Mouse (Mus musculus) forebrain, embryonic 14.5 days (tissue): ENCODE data around the gene Wfdc6a. TPM values are rescaled to one million over a fixed set of nuclear protein-coding genes. Genes with fewer than 3 reads are reported as not detected.
A peak's percentile ranks its signal among the peaks of the same experiment; 100 is the strongest.

ENCODE experiments used
- ATAC-seq: fragments of 200-750 bp; cut with Nextera tagmentation; 2 replicates; pipeline ENCODE4 v1.8.0; 2017; ENCODE audit warnings: mild to moderate bottlenecking, moderate library complexity
- DNase-seq: peaks from one replicate; pipeline ENCODE4 v3.0.0-alpha.2; 2015; ENCODE audit warnings: low spot score
- H3K27ac ChIP-seq: fragments of 300-500 bp; sonication (generic); 2 replicates; pipeline ENCODE4 v1.5.1; 2014; ENCODE audit warnings: low read depth, mild to moderate bottlenecking, control low read depth, low read length, moderate library complexity
- H3K27me3 ChIP-seq: fragments of 300-500 bp; sonication (generic); replicated peaks from 2 replicates; pipeline ENCODE4 v1.6.1; 2014; ENCODE audit warnings: low read length, control low read depth, mixed read lengths; ENCODE audit not compliant: control insufficient read depth, insufficient read depth
- H3K36me3 ChIP-seq: fragments of 300-500 bp; sonication (generic); 2 replicates; pipeline ENCODE4 v1.6.1; 2014; ENCODE audit warnings: low read length, control low read depth; ENCODE audit not compliant: control insufficient read depth, insufficient read depth
- H3K4me1 ChIP-seq: fragments of 300-500 bp; sonication (generic); 2 replicates; pipeline ENCODE4 v1.6.1; 2014; ENCODE audit warnings: antibody characterized with exemption, low read length, control low read depth; ENCODE audit not compliant: control insufficient read depth, insufficient read depth
- H3K4me2 ChIP-seq: fragments of 300-500 bp; sonication (generic); 2 replicates; pipeline ENCODE4 v1.6.1; 2014; ENCODE audit warnings: mild to moderate bottlenecking, control low read depth, low read length
- H3K4me3 ChIP-seq: fragments of 300-500 bp; sonication (generic); 2 replicates; pipeline ENCODE4 v1.5.1; 2014; ENCODE audit warnings: low read depth, low read length, control low read depth
- H3K9ac ChIP-seq: fragments of 300-500 bp; sonication (generic); 2 replicates; pipeline ENCODE4 v1.6.1; 2014; ENCODE audit warnings: mild to moderate bottlenecking, low read length, control low read depth, moderate library complexity
- H3K9me3 ChIP-seq: fragments of 300-500 bp; sonication (generic); replicated peaks from 2 replicates; pipeline ENCODE4 v1.6.1; 2016; ENCODE audit warnings: low read length, control low read depth, mixed read lengths; ENCODE audit not compliant: control insufficient read depth
- WGBS: fragments of 180-500 bp; shearing (Covaris S2); extraction: QIAGEN DNeasy Blood & Tissue Kit; methylation state at CpG from one replicate; pipeline ENCODE4 v1.1.7; 2014; 5-methylcytosine and 5-hydroxymethylcytosine counted together
- polyA plus RNA-seq: library from polyadenylated mRNA; unstranded; fragments of >200 nt; fragmentation: Nextera tagmentation; extraction: Ambion mirVana; gene quantifications from 2 replicates; pipeline ENCODE4 v1.2.1, GENCODE M21; 2014

The Wfdc6a gene
- polyA plus RNA-seq, 1 experiment from 2014 or later, result not detected

DNA sequence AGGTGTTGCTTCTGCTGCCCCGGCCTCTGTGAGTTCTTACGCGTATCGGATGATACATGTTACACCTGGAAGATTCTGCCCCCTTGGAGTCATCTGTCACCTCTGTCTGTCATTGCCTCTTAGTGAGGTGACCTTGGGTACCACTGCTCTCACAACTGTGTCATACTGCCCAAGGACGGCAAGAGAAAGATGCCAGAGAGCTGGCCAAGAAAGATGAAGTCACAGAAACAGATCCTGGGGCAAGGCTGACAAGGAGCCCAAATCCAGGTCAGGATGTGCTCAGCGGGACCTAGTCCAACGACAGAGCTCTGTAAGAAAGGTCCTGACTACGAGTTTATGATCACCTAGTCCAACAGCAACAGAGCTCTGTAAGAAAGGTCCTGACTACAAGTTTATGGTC lies 25.1 kb downstream of the Wfdc6a start:
- H3K9ac ChIP-seq, result no peak overlapping the region
- 93% methylated on average over 8 of the region's 8 CpGs for WGBS
- no peak for ATAC-seq
- no peak overlapping the region for H3K4me2 ChIP-seq
- peaks cover 3% of the 10 kb centered on the region; the same call in 1 of the 2 replicates for H3K27me3 ChIP-seq
- H3K36me3 ChIP-seq, result no peaks in the 10 kb centered on the region
- DNase-seq, result no peak
- no peaks in the 10 kb centered on the region for H3K4me1 ChIP-seq
- H3K4me3 ChIP-seq, result no peak overlapping the region
- no peak overlapping the region for H3K27ac ChIP-seq
- H3K9me3 ChIP-seq, result no peaks in the 10 kb centered on the region

DNA sequence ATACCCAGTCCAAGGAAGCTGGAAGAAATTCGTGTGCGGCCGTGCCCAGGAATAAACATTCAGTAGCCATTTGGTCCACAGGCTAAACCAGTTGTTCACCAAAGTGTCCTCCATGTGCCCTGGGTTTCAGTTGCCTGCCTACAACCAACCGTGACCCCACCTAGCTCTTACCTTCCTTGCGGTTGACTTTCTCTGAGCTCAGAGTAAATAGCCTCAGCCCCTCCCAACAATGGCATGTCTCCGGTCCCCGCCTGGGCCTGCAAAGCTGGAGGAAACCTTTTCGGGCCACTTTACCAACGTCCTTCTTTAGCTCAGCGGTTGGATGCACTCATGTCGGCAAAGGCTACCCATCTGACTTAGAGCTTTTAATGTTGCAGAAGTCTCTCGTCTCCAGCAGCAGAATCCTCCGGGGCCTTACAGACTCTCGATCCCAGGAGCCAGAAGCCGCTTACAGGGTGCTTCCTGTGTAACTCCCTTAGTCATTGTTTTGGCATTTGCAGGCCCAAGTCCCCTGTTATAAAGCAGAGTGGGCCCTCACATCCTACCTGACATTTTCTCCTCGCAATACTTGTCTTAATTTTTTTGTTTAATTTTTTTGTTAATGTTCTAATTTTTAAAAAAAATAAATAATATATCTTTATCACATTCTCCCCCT lies 26.1 kb downstream of the Wfdc6a start:
- no peak overlapping the region for H3K4me2 ChIP-seq
- no peak overlapping the region for H3K27ac ChIP-seq
- peaks cover 3% of the 10 kb centered on the region; the same call in 1 of the 2 replicates for H3K27me3 ChIP-seq
- no peak for ATAC-seq
- H3K9ac ChIP-seq, result no peak overlapping the region
- no peak for DNase-seq
- no peak overlapping the region for H3K4me3 ChIP-seq
- H3K9me3 ChIP-seq, result no peaks in the 10 kb centered on the region
- H3K4me1 ChIP-seq, result no peaks in the 10 kb centered on the region
- 48% methylated on average over 16 of the region's 16 CpGs for WGBS
- H3K36me3 ChIP-seq, result no peaks in the 10 kb centered on the region

DNA sequence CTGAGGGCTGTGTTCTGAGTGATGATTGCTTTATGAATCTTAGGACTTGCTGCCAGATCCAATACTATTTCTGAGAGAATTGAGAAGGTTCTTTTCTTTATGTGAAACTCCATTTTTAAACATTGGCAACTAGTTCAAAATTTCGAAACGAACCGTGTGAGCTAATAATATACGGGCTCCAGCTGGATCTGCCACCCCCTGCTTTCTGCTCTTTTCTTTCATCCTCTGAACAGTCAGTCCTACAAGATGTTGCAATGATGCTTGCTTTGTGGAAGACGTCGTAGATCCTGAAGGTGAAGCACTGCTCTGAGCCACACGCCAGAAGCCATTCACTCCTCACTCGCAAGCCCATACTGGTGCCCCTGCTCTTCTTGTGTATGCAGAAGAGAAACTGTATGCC lies 26.8 kb downstream of the Wfdc6a start:
- no peak overlapping the region for H3K27ac ChIP-seq
- H3K4me3 ChIP-seq, result no peak overlapping the region
- DNase-seq (no peak), ATAC-seq (no peak)
- H3K36me3 ChIP-seq, result no peaks in the 10 kb centered on the region
- WGBS, result 84% methylated on average over 8 of the region's 8 CpGs
- H3K9me3 ChIP-seq, result no peaks in the 10 kb centered on the region
- no peaks in the 10 kb centered on the region for H3K4me1 ChIP-seq
- H3K4me2 ChIP-seq, result no peak overlapping the region
- no peak overlapping the region for H3K9ac ChIP-seq
- H3K27me3 ChIP-seq, result peaks cover 3% of the 10 kb centered on the region; the same call in 1 of the 2 replicates

DNA sequence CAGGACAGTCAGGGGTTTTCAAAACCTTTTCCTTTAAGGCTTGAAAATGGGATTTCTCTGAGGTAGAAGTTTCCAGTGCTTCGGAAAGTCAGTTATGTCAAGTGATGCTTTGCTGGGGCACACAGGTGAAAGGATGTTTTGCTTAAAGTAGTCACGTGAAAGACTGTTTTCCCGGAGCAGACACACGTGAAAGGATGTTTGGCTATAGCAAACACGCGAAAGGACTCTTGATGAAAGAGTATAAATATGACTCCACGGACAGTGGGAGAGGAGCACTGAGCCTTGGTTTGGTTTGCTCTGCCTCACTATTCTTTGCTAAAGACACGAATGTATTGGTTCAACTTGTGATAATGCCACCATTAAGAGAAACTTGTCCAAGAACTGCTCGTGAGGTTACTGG lies 33.7 kb downstream of the Wfdc6a start:
- WGBS, result 93% methylated on average over 9 of the region's 9 CpGs
- no peaks in the 10 kb centered on the region for H3K9me3 ChIP-seq

DNA sequence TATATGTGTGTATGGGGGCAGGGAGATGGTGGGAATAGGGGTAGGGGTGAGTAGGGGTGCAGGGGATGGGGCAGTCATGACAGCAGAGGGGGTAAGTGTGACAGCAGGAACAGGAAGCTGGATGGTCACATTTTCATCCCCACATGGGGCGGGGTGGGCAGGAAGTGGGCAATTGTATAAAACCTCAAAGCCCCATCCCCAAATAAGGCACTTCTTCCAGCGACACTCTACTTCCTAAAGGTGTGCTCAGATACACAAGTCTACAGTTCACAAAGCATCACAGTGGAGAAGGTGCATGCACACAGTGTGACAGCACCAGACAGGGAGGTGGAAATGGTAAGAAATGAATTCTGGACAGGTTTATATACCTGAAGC lies 34.4 kb downstream of the Wfdc6a start:
- no peak overlapping the region for H3K4me3 ChIP-seq
- 91% methylated on average over 2 of the region's 2 CpGs for WGBS

More for the DNA sequence above, 33.7 kb downstream of the Wfdc6a start:
- H3K27me3 ChIP-seq, result no peaks in the 10 kb centered on the region
- H3K4me1 ChIP-seq, result no peaks in the 10 kb centered on the region
- H3K27ac ChIP-seq, result no peak overlapping the region
- H3K4me3 ChIP-seq, result no peak overlapping the region
- ATAC-seq (no peak), DNase-seq (no peak)
- no peak overlapping the region for H3K4me2 ChIP-seq
- H3K9ac ChIP-seq, result no peak overlapping the region
- no peaks in the 10 kb centered on the region for H3K36me3 ChIP-seq

DNA sequence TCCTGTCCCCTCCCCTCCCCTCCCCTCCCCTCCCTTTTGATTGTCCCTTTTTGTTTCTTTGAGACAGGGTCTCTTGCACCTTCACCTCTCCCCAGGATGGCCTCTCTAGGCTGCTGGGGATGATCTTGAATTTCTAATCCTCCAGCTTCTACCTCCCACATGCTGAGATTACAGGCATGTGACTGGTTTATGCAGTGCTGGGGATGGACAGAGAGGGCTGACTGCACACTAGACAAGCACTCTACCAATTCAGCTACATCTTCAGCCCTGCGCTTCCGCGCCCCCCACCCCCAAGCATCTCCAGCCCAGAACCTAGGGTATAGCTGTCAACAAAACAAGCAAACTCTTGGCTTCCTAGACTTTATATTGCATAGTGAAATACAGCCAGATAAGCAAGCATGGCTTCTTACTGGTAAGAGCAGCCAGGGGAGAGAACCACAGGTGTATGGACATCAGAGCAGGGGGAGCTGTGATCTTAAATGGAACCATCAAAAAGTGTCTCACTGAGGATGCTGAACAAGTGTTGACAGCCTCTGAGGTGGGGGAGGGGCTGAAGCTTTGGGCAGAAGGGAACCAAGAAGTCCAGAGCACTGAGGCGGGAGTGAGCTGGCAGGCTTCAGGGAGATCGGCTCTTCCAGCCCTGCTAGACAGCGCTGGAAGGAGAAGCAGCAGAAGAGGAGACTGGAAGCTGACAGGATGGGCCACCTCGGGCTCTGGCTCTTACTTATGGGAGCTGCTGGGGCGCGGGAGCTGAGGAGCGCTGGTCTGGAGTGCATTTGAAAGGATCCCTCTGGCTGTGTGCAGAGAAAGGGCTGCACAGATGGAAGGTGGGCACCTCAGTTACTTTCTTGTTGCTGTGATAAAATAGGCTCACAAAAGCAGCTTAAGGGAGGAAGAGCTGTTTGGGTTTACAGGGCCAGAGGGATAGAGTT lies 35.0 kb downstream of the Wfdc6a start:
- Histone ChIP-seq H3K4me3 (no peak overlapping the region), H3K9me3 (no peaks in the 10 kb centered on the region), H3K9ac (0 out of 2 replicates have a peak overlapping the region, but pooled peaks have one; percentile 17), H3K27ac (no peak overlapping the region), H3K4me2 (no peak overlapping the region), H3K4me1 (no peaks in the 10 kb centered on the region), H3K36me3 (no peaks in the 10 kb centered on the region), H3K27me3 (no peaks in the 10 kb centered on the region)
- DNase-seq (no peak), ATAC-seq (no peak)
- WGBS, result 16% methylated on average over 10 of the region's 10 CpGs

More for the DNA sequence above, 34.4 kb downstream of the Wfdc6a start:
- Histone ChIP-seq H3K27me3 (no peaks in the 10 kb centered on the region), H3K27ac (no peak overlapping the region), H3K36me3 (no peaks in the 10 kb centered on the region), H3K9ac (no peak overlapping the region), H3K9me3 (no peaks in the 10 kb centered on the region), H3K4me2 (no peak overlapping the region), H3K4me1 (no peaks in the 10 kb centered on the region)
- ATAC-seq, result no peak
- no peak for DNase-seq

DNA sequence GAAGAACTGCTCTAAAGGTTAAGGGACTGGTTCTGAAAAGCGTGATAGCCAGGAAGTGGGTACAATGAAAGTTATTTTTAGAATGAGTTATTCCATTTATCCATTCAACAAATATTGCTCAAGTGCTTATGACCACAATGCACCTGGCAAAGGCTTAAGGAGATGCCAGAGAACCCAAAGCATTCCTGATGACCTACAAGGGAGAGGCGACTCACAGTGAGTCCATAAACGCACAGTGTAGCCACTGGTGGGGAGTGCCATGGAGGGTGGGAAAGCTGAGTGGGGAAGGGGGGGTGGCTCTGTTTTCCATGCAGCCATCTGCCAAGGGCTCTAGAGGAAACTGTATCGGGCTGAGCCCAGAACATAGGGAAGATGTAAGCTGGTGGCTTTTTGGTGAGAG lies 35.9 kb downstream of the Wfdc6a start:
- H3K36me3 ChIP-seq, result no peaks in the 10 kb centered on the region
- no peaks in the 10 kb centered on the region for H3K4me1 ChIP-seq
- 50% methylated on average over 4 of the region's 4 CpGs for WGBS

DNA sequence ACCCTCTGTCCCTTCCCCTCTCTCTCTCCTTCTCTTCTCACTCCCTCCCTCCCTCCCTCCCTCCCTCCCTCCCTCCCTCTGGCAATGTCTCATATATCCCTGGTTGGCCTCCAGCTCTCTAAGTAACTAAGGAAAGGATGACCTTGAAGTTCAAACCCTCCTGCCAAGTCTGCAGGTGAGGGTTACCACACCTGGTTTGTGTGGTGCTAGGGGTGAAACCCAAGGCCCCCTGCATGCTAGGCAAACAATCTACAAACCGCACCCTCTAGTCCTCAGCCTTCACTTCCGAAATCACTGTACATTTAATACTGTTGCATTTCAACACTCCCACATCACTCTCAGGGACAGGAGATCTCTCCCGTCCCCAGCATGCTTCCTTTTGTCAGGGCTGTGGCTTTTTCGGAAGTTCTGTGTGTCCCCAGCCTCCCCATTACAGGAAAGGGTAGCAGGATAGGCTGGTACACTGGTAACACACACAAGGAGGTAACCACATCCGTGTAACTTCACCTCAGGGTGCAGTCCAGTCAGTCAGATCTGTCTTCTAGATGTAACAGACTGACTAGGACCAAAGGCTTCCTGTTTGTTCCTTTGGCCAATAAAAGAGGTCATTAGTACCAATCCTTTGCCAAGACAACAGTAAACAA lies 40.7 kb downstream of the Wfdc6a start:
- Histone ChIP-seq H3K27ac (no peak overlapping the region), H3K4me2 (no peak overlapping the region), H3K27me3 (no peaks in the 10 kb centered on the region), H3K4me1 (no peaks in the 10 kb centered on the region), H3K36me3 (no peaks in the 10 kb centered on the region), H3K9me3 (no peaks in the 10 kb centered on the region), H3K4me3 (no peak overlapping the region), H3K9ac (no peak overlapping the region)
- no peak for ATAC-seq
- DNase-seq, result no peak
- WGBS, result 67% methylated on average over 5 of the region's 5 CpGs

More for the DNA sequence above, 35.9 kb downstream of the Wfdc6a start:
- Histone ChIP-seq H3K27ac (no peak overlapping the region), H3K4me2 (no peak overlapping the region), H3K9me3 (no peaks in the 10 kb centered on the region), H3K9ac (no peak overlapping the region), H3K4me3 (no peak overlapping the region), H3K27me3 (no peaks in the 10 kb centered on the region)
- DNase-seq, result no peak
- ATAC-seq, result no peak
